Mouse (Mus musculus) cerebellum, adult 2 months (tissue): ENCODE data around the gene Gm3371.
"Not testable (repeated sequence)": the region's sequence is repeated elsewhere in the genome, so short reads cannot be mapped to it uniquely, and the experiment has no call there.

Experiments
- CTCF ChIP-seq: fragments of 200-500 bp; IDR thresholded peaks from 2 replicates; pipeline ENCODE4 v1.5.1; 2011; ENCODE audit warnings: low read depth, mild to moderate bottlenecking, control low read depth, low read length, moderate library complexity, borderline replicate concordance; ENCODE audit not compliant: insufficient read depth
- POLR2A ChIP-seq: fragments of 200-500 bp; IDR thresholded peaks from 2 replicates; pipeline ENCODE4 v1.6.1; 2011; ENCODE audit warnings: low read length, control low read depth, borderline replicate concordance; ENCODE audit not compliant: insufficient read depth

DNA sequence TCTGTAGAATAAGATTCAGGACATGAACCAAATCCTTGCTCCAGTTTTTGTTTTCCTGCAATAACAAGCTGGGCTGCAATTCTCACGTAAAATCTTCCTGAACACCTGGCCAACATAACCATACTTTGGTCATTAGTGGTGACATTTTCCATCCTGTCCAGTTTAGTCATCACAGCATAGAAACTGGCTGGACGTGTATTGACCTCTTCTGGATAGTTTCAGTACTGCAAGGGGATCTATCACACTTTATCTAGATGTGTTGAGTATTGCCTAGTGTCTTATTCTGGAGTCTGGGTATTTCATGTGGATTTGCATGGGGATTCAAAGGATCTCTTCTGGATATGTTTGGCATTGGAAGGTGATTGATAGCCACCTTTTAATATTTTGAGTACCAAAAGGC is 49.1 kb downstream of the Gm3371 start:
- TF ChIP-seq CTCF, POLR2A: not testable (repeated sequence)
